Mouse (Mus musculus): ENCODE data around the gene Nos3. TPM values are rescaled to one million over a fixed set of nuclear protein-coding genes. Genes with fewer than 3 reads are reported as not detected.

Gene Nos3
- polyA plus RNA-seq, 1 experiment from 2014 or later: 6.6 TPM

- no peaks in the 10 kb centered on the region for H3K27me3 ChIP-seq (replicated peaks; ENCODE audit: control insufficient read depth, insufficient read depth, low read length)
- no peak for ATAC-seq (replicated peaks; ENCODE audit: low FRiP score, low TSS enrichment, low read depth)
- peak overlapping the region; percentile 17; the same call in 1 of the 2 replicates for H3K27ac ChIP-seq (ENCODE audit: low read depth)
- peaks cover 36% of the 10 kb centered on the region for H3K4me1 ChIP-seq (replicated peaks; ENCODE audit: control insufficient read depth, insufficient read depth, low read length)
- no peaks in the 10 kb centered on the region for H3K9me3 ChIP-seq (ENCODE audit: control insufficient read depth, low read length)
- H3K36me3 ChIP-seq (ENCODE audit: control insufficient read depth, insufficient read depth, low read length): 0 out of 2 replicates have a peak, but pooled peaks cover 9% of the 10 kb centered on the region
- no peak overlapping the region for H3K4me2 ChIP-seq (ENCODE audit: low read length)
- 64% methylated on average over 14 of the region's 14 CpGs for WGBS
- no peak overlapping the region for H3K9ac ChIP-seq (ENCODE audit: low read length)
- H3K4me3 ChIP-seq (ENCODE audit: low read depth, low read length): no peak overlapping the region
- DNase-seq (ENCODE audit: low spot score): no peak
These were observed 22.2 kb upstream of the Nos3 start for GRCm38 (mm10) chr5:24342205-24342963.

DNA sequence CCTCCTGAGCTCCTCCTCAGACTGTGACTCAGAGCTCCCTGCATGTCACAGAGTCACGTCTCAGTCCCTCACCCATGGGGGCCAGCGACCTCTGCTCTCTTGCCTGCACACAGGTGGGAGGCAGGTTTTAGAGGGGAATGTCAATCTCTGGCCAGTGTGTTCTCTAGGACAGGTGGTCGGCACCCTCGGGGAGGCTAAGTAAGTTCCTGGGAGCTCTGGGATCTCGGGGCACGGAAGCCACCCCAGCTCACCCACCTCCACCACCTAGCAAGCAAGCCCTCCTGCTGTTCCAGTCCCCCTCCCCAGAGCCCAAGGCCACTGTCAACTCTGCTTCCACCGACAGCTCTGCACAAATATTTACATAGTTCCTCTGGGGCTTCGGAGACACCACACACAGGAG, 21.6 kb upstream of the Nos3 start:
- H3K27ac ChIP-seq (ENCODE audit: low read depth): peak overlapping the region; percentile 88; the same call in 1 of the 2 replicates

GRCm38 (mm10) chr5:24343379-24343778, 21.2 kb upstream of the Nos3 start:
- no peak overlapping the region for H3K9ac ChIP-seq (ENCODE audit: low read length)
- 0 out of 2 replicates have a peak, but pooled peaks cover 9% of the 10 kb centered on the region for H3K36me3 ChIP-seq (ENCODE audit: control insufficient read depth, insufficient read depth, low read length)
- H3K27me3 ChIP-seq (replicated peaks; ENCODE audit: control insufficient read depth, insufficient read depth, low read length): no peaks in the 10 kb centered on the region
- H3K4me2 ChIP-seq (ENCODE audit: low read length): 0 out of 2 replicates have a peak overlapping the region, but pooled peaks have one; percentile 11
- H3K9me3 ChIP-seq (ENCODE audit: control insufficient read depth, low read length): no peaks in the 10 kb centered on the region
- DNase-seq (ENCODE audit: low spot score) (no peak), ATAC-seq (replicated peaks; ENCODE audit: low FRiP score, low TSS enrichment, low read depth) (no peak)
- peak overlapping the region; percentile 88 for H3K27ac ChIP-seq (ENCODE audit: low read depth)
- no peak overlapping the region for H3K4me3 ChIP-seq (ENCODE audit: low read depth, low read length)
- peaks cover 43% of the 10 kb centered on the region for H3K4me1 ChIP-seq (replicated peaks; ENCODE audit: control insufficient read depth, insufficient read depth, low read length)

More for the DNA sequence above, 21.6 kb upstream of the Nos3 start:
- ATAC-seq (replicated peaks; ENCODE audit: low FRiP score, low TSS enrichment, low read depth) (0 out of 2 replicates have a peak, but pooled peaks have one; percentile 12), DNase-seq (ENCODE audit: low spot score) (no peak)
- no peak overlapping the region for H3K4me3 ChIP-seq (ENCODE audit: low read depth, low read length)
- peaks cover 41% of the 10 kb centered on the region for H3K4me1 ChIP-seq (replicated peaks; ENCODE audit: control insufficient read depth, insufficient read depth, low read length)
- H3K27me3 ChIP-seq (replicated peaks; ENCODE audit: control insufficient read depth, insufficient read depth, low read length): no peaks in the 10 kb centered on the region
- 22% methylated on average over 8 of the region's 8 CpGs for WGBS
- 0 out of 2 replicates have a peak overlapping the region, but pooled peaks have one; percentile 11 for H3K4me2 ChIP-seq (ENCODE audit: low read length)
- no peaks in the 10 kb centered on the region for H3K9me3 ChIP-seq (ENCODE audit: control insufficient read depth, low read length)
- no peak overlapping the region for H3K9ac ChIP-seq (ENCODE audit: low read length)
- 0 out of 2 replicates have a peak, but pooled peaks cover 9% of the 10 kb centered on the region for H3K36me3 ChIP-seq (ENCODE audit: control insufficient read depth, insufficient read depth, low read length)

DNA sequence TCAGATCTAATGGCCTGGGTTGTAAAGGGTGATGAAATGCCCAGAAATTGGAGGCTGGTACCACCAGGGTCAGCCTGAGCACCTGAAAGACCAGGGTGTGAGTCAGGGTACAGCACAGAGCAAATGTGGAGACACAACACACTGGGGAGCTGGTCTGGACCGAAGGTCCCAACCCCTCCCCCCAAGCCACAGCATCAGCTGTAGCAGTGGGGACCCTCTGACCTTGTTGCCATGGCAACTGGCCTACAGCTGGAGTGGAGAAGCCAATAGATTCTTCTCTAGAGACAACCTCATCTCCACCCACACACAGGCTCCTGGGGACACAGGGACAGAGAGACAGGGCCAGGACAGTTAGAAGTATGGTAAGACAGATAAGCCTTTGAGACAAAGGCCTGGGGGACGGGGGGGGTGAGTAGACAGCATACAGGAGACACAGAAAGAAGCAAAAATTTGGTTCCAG, 20.6 kb upstream of the Nos3 start:
- ATAC-seq (replicated peaks; ENCODE audit: low FRiP score, low TSS enrichment, low read depth) (no peak), DNase-seq (ENCODE audit: low spot score) (peak; percentile 63)
- no peak overlapping the region for H3K9ac ChIP-seq (ENCODE audit: low read length)
- no peak overlapping the region for H3K4me3 ChIP-seq (ENCODE audit: low read depth, low read length)
- 8% methylated on average over 2 of the region's 2 CpGs for WGBS
- H3K36me3 ChIP-seq (ENCODE audit: control insufficient read depth, insufficient read depth, low read length): 0 out of 2 replicates have a peak, but pooled peaks cover 9% of the 10 kb centered on the region
- peak overlapping the region; percentile 38 for H3K4me2 ChIP-seq (ENCODE audit: low read length)
- H3K27ac ChIP-seq (ENCODE audit: low read depth): peak overlapping the region; percentile 88
- no peaks in the 10 kb centered on the region for H3K27me3 ChIP-seq (replicated peaks; ENCODE audit: control insufficient read depth, insufficient read depth, low read length)
- no peaks in the 10 kb centered on the region for H3K9me3 ChIP-seq (ENCODE audit: control insufficient read depth, low read length)
- H3K4me1 ChIP-seq (replicated peaks; ENCODE audit: control insufficient read depth, insufficient read depth, low read length): peaks cover 46% of the 10 kb centered on the region

- H3K27ac ChIP-seq (ENCODE audit: low read depth): peak overlapping the region; percentile 88
- H3K9ac ChIP-seq (ENCODE audit: low read length): no peak overlapping the region
- ATAC-seq (replicated peaks; ENCODE audit: low FRiP score, low TSS enrichment, low read depth): peak; percentile 66
- H3K36me3 ChIP-seq (ENCODE audit: control insufficient read depth, insufficient read depth, low read length): 0 out of 2 replicates have a peak, but pooled peaks cover 7% of the 10 kb centered on the region
- H3K27me3 ChIP-seq (replicated peaks; ENCODE audit: control insufficient read depth, insufficient read depth, low read length): no peaks in the 10 kb centered on the region
- peak; percentile 74 for DNase-seq (ENCODE audit: low spot score)
- WGBS: 13% methylated on average over 10 of the region's 12 CpGs
- H3K4me1 ChIP-seq (replicated peaks; ENCODE audit: control insufficient read depth, insufficient read depth, low read length): peaks cover 51% of the 10 kb centered on the region
- no peak overlapping the region for H3K4me3 ChIP-seq (ENCODE audit: low read depth, low read length)
- H3K4me2 ChIP-seq (ENCODE audit: low read length): peak overlapping the region; percentile 38
- H3K9me3 ChIP-seq (ENCODE audit: control insufficient read depth, low read length): no peaks in the 10 kb centered on the region
These were observed 20.0 kb upstream of the Nos3 start for GRCm38 (mm10) chr5:24344477-24345051.

DNA sequence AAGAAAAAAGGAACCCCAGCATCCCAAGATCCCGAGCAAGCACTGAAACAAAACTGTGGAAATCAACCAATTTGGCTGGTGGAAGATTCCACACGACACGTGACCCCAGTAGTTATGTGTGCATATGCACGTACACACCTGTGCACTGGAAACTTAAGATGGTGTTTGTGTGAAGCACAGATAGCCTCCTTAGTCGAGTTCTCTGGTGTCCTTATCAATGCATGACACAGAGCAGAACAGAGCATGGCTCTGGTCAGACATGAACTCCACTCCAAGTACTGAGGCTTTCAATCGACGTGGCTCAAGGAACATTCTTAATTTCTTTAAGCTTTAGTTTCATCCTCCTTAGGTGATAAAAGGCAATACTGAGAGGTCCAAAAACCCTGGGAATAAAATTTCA, 18.3 kb upstream of the Nos3 start:
- no peaks in the 10 kb centered on the region for H3K27me3 ChIP-seq (replicated peaks; ENCODE audit: control insufficient read depth, insufficient read depth, low read length)
- 88% methylated on average over 7 of the region's 7 CpGs for WGBS

GRCm38 (mm10) chr5:24347186-24347875, 17.3 kb upstream of the Nos3 start:
- Histone ChIP-seq H3K4me3 (ENCODE audit: low read depth, low read length) (no peak overlapping the region), H3K4me2 (ENCODE audit: low read length) (peak overlapping the region; percentile 90), H3K27ac (ENCODE audit: low read depth) (peak overlapping the region; percentile 33; the same call in 1 of the 2 replicates), H3K36me3 (ENCODE audit: control insufficient read depth, insufficient read depth, low read length) (0 out of 2 replicates have a peak, but pooled peaks cover 3% of the 10 kb centered on the region), H3K4me1 (replicated peaks; ENCODE audit: control insufficient read depth, insufficient read depth, low read length) (peaks cover 67% of the 10 kb centered on the region), H3K27me3 (replicated peaks; ENCODE audit: control insufficient read depth, insufficient read depth, low read length) (no peaks in the 10 kb centered on the region), H3K9me3 (ENCODE audit: control insufficient read depth, low read length) (no peaks in the 10 kb centered on the region), H3K9ac (ENCODE audit: low read length) (no peak overlapping the region)
- WGBS: 23% methylated on average over 7 of the region's 7 CpGs
- no peak for ATAC-seq (replicated peaks; ENCODE audit: low FRiP score, low TSS enrichment, low read depth)
- DNase-seq (ENCODE audit: low spot score): peak; percentile 64

More for the DNA sequence above, 18.3 kb upstream of the Nos3 start:
- Histone ChIP-seq H3K9ac (ENCODE audit: low read length) (no peak overlapping the region), H3K9me3 (ENCODE audit: control insufficient read depth, low read length) (no peaks in the 10 kb centered on the region), H3K27ac (ENCODE audit: low read depth) (no peak overlapping the region), H3K4me1 (replicated peaks; ENCODE audit: control insufficient read depth, insufficient read depth, low read length) (peaks cover 64% of the 10 kb centered on the region), H3K36me3 (ENCODE audit: control insufficient read depth, insufficient read depth, low read length) (0 out of 2 replicates have a peak, but pooled peaks cover 3% of the 10 kb centered on the region), H3K4me3 (ENCODE audit: low read depth, low read length) (no peak overlapping the region), H3K4me2 (ENCODE audit: low read length) (no peak overlapping the region)
- ATAC-seq (replicated peaks; ENCODE audit: low FRiP score, low TSS enrichment, low read depth) (no peak), DNase-seq (ENCODE audit: low spot score) (no peak)

GRCm38 (mm10) chr5:24348128-24348527, 16.5 kb upstream of the Nos3 start:
- H3K9ac ChIP-seq (ENCODE audit: low read length): 0 out of 2 replicates have a peak overlapping the region, but pooled peaks have one; percentile 13
- 0 out of 2 replicates have a peak, but pooled peaks cover 3% of the 10 kb centered on the region for H3K36me3 ChIP-seq (ENCODE audit: control insufficient read depth, insufficient read depth, low read length)
- H3K4me1 ChIP-seq (replicated peaks; ENCODE audit: control insufficient read depth, insufficient read depth, low read length): peaks cover 68% of the 10 kb centered on the region
- under 1% methylated on average over 36 of the region's 41 CpGs for WGBS
- H3K27me3 ChIP-seq (replicated peaks; ENCODE audit: control insufficient read depth, insufficient read depth, low read length): no peaks in the 10 kb centered on the region
- peak; percentile 91 for DNase-seq (ENCODE audit: low spot score)
- H3K9me3 ChIP-seq (ENCODE audit: control insufficient read depth, low read length): no peaks in the 10 kb centered on the region
- H3K4me2 ChIP-seq (ENCODE audit: low read length): peak overlapping the region; percentile 90
- H3K27ac ChIP-seq (ENCODE audit: low read depth): peak overlapping the region; percentile 22; the same call in 1 of the 2 replicates
- H3K4me3 ChIP-seq (ENCODE audit: low read depth, low read length): peak overlapping the region; percentile 42
- ATAC-seq (replicated peaks; ENCODE audit: low FRiP score, low TSS enrichment, low read depth): peak; percentile 40
